Mouse (Mus musculus) lung, postnatal 0 days (tissue): ENCODE data around the gene Large1.

Source experiments
- CTCF ChIP-seq: IDR thresholded peaks from 2 replicates; pipeline ENCODE4 v1.5.1; 2016; ENCODE audit warnings: antibody characterized with exemption, mild to moderate bottlenecking
- EP300 ChIP-seq: IDR thresholded peaks from 2 replicates; pipeline ENCODE4 v1.6.1; 2016; ENCODE audit warnings: antibody characterized with exemption, mild to moderate bottlenecking, control low read depth

GRCm38 (mm10) chr8:73017601-73018000 is 335.7 kb downstream of the Large1 start:
- TF ChIP-seq CTCF (no peak), EP300 (no peak)
